Mouse (Mus musculus): Measurements from ENCODE around the gene 1600014C23Rik. TPM values are rescaled to one million over a fixed set of nuclear protein-coding genes. Genes with fewer than 3 reads are reported as not detected.

1600014C23Rik gene
- polyA plus RNA-seq, 1 experiment from 2014 or later = not detected

DNA sequence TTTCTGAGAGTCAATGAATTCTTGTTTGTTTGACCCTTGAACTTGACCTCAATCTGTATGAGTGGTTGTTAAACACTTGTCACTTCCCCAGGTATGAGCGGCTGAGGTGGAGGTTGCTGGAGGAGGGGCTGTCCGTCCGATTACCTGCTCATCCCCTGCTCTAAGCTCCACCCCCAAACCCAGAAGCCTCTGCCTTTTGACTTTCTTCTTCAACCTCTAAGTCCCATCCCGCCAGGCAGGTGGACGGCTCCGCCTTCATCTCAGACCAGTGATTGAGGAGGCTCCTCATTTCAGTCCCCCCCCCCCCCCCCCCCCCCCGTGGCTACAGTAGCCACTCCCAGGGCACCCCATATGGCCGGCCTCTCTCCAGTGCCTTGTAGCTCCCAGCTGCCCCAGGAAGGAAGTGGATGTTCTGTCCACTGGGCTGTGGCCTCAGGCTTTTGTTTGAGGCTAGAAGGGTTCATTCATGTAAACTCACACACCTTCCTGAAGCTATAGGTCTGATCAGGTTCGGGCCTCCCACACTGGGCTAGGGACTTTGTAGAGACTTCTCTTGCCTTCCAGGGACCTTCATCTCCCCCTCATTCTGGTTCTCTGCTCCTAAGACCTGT lies 34.0 kb upstream of the 1600014C23Rik start:
- H3K9me3 ChIP-seq (replicated peaks; ENCODE audit: control insufficient read depth, low read length) = no peaks in the 10 kb centered on the region
- H3K36me3 ChIP-seq (ENCODE audit: control insufficient read depth, insufficient read depth) = no peaks in the 10 kb centered on the region
- peak overlapping the region; percentile 51 for H3K4me2 ChIP-seq (ENCODE audit: low read depth, low read length)
- no peaks in the 10 kb centered on the region for H3K27me3 ChIP-seq (ENCODE audit: control insufficient read depth, insufficient read depth, low read depth, low read length)
- H3K9ac ChIP-seq (ENCODE audit: low read depth, low read length) = peak overlapping the region; percentile 33; the same call in 1 of the 2 replicates
- 0 out of 2 replicates have a peak overlapping the region, but pooled peaks have one; percentile 4 for H3K27ac ChIP-seq (ENCODE audit: low read length)
- H3K4me3 ChIP-seq (ENCODE audit: low read depth, low read length) = peak overlapping the region; percentile 46
- 32% methylated on average over 8 of the region's 9 CpGs for WGBS (ENCODE audit: insufficient replicate concordance)
- peaks cover 18% of the 10 kb centered on the region for H3K4me1 ChIP-seq (ENCODE audit: control insufficient read depth, low read depth, low read length)
- peak; percentile 65 for ATAC-seq (ENCODE audit: low read depth)

DNA sequence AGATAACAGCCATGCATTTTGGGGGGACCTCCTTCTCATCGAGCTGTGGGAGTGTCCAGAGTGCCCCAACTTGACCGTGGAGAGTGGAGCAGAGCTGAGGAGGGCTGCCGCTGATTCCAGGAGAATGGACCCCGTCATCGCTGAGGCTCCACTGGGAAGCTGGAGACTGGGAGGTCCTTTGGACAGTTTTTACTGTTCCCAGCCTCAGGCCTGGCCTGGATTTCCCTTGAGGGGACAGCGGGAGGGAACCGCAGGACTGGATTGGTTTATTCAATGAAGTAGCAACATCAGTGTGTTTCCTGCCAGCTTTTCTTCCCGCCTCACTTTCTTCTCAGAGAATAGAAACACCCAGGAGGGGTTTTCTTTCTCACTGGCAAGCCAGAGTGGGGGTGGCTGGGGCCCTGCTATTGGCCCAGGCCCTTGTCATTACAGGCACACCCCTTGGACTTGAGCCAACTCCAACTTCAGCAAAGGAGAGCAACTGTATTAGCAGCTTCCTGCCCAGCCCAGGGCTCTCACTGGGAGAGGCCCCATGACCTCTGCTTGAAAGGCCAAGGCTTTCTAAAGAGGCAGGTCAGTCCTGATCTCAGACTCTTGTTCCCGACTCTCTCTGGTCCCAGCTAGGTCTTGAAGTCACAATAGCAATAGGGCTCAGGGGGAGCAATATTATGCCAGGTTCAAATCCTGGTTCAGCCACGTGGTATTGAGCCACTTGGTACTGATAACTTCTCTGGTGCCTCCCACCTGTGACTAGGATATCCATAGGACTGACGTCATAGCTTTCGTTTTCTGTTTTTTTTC lies 33.3 kb upstream of the 1600014C23Rik start:
- Histone ChIP-seq H3K27me3 (ENCODE audit: control insufficient read depth, insufficient read depth, low read depth, low read length) (no peaks in the 10 kb centered on the region), H3K9me3 (replicated peaks; ENCODE audit: control insufficient read depth, low read length) (no peaks in the 10 kb centered on the region), H3K27ac (ENCODE audit: low read length) (peak overlapping the region; percentile 75), H3K4me1 (ENCODE audit: control insufficient read depth, low read depth, low read length) (peaks cover 18% of the 10 kb centered on the region), H3K9ac (ENCODE audit: low read depth, low read length) (peak overlapping the region; percentile 33; the same call in 1 of the 2 replicates), H3K4me2 (ENCODE audit: low read depth, low read length) (peak overlapping the region; percentile 51), H3K4me3 (ENCODE audit: low read depth, low read length) (peak overlapping the region; percentile 46), H3K36me3 (ENCODE audit: control insufficient read depth, insufficient read depth) (no peaks in the 10 kb centered on the region)
- peak; percentile 93 for ATAC-seq (ENCODE audit: low read depth)
- WGBS (ENCODE audit: insufficient replicate concordance) = 20% methylated on average over 12 of the region's 12 CpGs

DNA sequence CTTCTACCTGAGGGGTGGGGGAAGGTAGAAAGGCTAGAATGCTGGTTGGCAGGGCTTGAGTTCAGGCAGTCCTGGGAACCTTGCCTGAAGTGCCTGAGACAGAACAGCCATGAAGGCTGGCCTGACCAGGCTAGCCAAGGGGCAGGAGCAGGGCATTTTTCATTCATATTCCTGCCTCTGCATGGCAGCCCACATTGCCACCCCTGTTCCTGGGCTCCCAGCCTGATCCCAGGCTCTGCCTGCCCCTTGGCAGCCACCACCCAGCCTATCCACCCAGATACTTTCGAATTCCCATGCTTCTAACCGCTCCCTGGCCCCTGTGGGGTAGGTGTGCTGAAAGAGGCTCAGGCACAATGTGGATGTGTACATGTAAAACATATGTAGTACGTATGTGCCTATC lies 32.3 kb upstream of the 1600014C23Rik start:
- ATAC-seq (ENCODE audit: low read depth) = no peak
- H3K4me2 ChIP-seq (ENCODE audit: low read depth, low read length) = no peak overlapping the region
- no peak overlapping the region for H3K27ac ChIP-seq (ENCODE audit: low read length)
- H3K4me1 ChIP-seq (ENCODE audit: control insufficient read depth, low read depth, low read length) = peaks cover 18% of the 10 kb centered on the region
- H3K4me3 ChIP-seq (ENCODE audit: low read depth, low read length) = no peak overlapping the region
- WGBS (ENCODE audit: insufficient replicate concordance) = 75% methylated on average over 3 of the region's 3 CpGs
- H3K27me3 ChIP-seq (ENCODE audit: control insufficient read depth, insufficient read depth, low read depth, low read length) = no peaks in the 10 kb centered on the region
- no peaks in the 10 kb centered on the region for H3K36me3 ChIP-seq (ENCODE audit: control insufficient read depth, insufficient read depth)
- no peak overlapping the region for H3K9ac ChIP-seq (ENCODE audit: low read depth, low read length)
- H3K9me3 ChIP-seq (replicated peaks; ENCODE audit: control insufficient read depth, low read length) = no peaks in the 10 kb centered on the region

DNA sequence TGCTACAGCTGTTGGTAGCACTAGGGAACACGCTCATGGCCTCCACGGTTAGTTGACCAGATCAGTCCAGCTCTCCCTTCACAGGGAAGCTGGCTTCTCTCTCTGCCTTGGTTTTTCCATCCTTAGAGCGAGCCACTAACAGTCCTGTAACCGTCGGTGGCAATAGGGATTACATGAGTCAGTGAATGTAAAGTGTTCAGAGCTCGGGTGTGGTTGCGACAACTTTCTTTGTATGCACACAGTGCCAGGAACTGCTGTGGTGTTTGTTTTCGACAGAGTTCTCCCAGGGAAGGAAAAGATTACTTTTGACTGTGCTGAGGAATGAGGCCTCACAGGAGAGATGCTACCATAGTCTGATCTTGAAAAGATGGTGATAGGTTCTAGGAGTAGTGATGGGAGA lies 29.5 kb upstream of the 1600014C23Rik start:
- H3K9ac ChIP-seq (ENCODE audit: low read depth, low read length) = no peak overlapping the region
- peaks cover 18% of the 10 kb centered on the region for H3K4me1 ChIP-seq (ENCODE audit: control insufficient read depth, low read depth, low read length)
- no peak overlapping the region for H3K27ac ChIP-seq (ENCODE audit: low read length)
- no peaks in the 10 kb centered on the region for H3K36me3 ChIP-seq (ENCODE audit: control insufficient read depth, insufficient read depth)
- H3K4me2 ChIP-seq (ENCODE audit: low read depth, low read length) = no peak overlapping the region
- no peak for ATAC-seq (ENCODE audit: low read depth)
- no peak overlapping the region for H3K4me3 ChIP-seq (ENCODE audit: low read depth, low read length)
- 69% methylated on average over 8 of the region's 8 CpGs for WGBS (ENCODE audit: insufficient replicate concordance)
- H3K9me3 ChIP-seq (replicated peaks; ENCODE audit: control insufficient read depth, low read length) = no peaks in the 10 kb centered on the region
- no peaks in the 10 kb centered on the region for H3K27me3 ChIP-seq (ENCODE audit: control insufficient read depth, insufficient read depth, low read depth, low read length)

DNA sequence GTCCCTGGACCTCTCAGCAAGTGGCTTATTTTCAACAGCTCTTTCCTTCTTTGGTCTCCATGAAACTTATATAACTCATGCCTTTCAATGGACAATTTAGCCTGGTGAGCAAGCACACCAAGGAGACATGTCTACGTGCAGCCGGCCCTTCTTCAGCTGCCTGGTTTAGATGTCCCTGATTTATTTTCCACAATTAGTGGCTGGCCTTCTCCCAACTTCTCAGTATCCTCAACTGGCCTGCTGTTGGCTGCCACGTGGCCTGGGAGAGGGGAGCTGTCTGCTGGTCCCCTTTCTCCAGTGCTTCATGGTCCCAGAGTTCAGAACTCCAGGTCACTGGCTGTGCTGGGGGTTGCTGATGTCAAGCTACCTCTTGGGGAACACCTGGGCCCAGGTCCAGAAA lies 28.3 kb upstream of the 1600014C23Rik start:
- H3K4me1 ChIP-seq (ENCODE audit: control insufficient read depth, low read depth, low read length) = peaks cover 6% of the 10 kb centered on the region
- 74% methylated on average over 3 of the region's 3 CpGs for WGBS (ENCODE audit: insufficient replicate concordance)
- no peaks in the 10 kb centered on the region for H3K9me3 ChIP-seq (replicated peaks; ENCODE audit: control insufficient read depth, low read length)
- no peak overlapping the region for H3K27ac ChIP-seq (ENCODE audit: low read length)
- H3K4me3 ChIP-seq (ENCODE audit: low read depth, low read length) = no peak overlapping the region
- ATAC-seq (ENCODE audit: low read depth) = no peak
- no peak overlapping the region for H3K9ac ChIP-seq (ENCODE audit: low read depth, low read length)
- no peaks in the 10 kb centered on the region for H3K36me3 ChIP-seq (ENCODE audit: control insufficient read depth, insufficient read depth)
- no peaks in the 10 kb centered on the region for H3K27me3 ChIP-seq (ENCODE audit: control insufficient read depth, insufficient read depth, low read depth, low read length)
- H3K4me2 ChIP-seq (ENCODE audit: low read depth, low read length) = no peak overlapping the region

DNA sequence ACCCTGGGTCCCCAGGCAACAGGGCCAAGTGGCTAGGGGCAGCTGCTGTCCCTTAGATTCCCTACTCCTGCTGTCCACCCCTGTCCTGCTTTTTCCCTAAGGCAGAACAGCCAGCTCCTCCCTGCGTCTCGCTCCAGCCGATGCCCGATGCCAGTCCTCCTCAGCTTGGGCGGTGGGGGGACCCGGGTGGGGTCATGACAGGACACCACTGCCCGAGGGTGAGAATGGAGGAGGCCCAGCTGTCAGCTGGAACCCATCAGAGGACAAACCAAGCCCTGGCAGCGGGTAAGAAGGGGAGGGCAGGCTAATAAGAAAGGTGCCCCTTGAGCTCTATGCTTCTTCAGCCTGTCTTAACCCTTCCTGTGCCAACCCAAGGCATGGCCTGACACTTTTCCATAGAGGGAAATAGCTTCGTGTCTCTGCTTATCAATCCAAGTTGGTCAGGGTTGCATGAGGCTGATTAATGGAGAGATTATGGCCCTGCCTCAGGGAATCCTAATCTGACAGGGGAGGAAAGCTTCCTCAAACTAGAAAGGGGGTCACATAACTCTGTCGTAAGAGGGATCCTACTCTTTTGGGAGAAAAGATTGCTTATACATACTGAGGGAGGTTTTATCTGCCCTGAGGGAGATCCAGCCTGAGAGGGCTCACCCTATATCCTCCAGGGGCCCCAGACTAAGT lies 27.5 kb upstream of the 1600014C23Rik start:
- H3K9ac ChIP-seq (ENCODE audit: low read depth, low read length) = no peak overlapping the region
- no peaks in the 10 kb centered on the region for H3K36me3 ChIP-seq (ENCODE audit: control insufficient read depth, insufficient read depth)
- no peak overlapping the region for H3K27ac ChIP-seq (ENCODE audit: low read length)
- no peak for ATAC-seq (ENCODE audit: low read depth)
- H3K27me3 ChIP-seq (ENCODE audit: control insufficient read depth, insufficient read depth, low read depth, low read length) = no peaks in the 10 kb centered on the region
- H3K4me1 ChIP-seq (ENCODE audit: control insufficient read depth, low read depth, low read length) = no peaks in the 10 kb centered on the region
- WGBS (ENCODE audit: insufficient replicate concordance) = 59% methylated on average over 10 of the region's 10 CpGs
- no peaks in the 10 kb centered on the region for H3K9me3 ChIP-seq (replicated peaks; ENCODE audit: control insufficient read depth, low read length)
- H3K4me2 ChIP-seq (ENCODE audit: low read depth, low read length) = no peak overlapping the region
- no peak overlapping the region for H3K4me3 ChIP-seq (ENCODE audit: low read depth, low read length)

DNA sequence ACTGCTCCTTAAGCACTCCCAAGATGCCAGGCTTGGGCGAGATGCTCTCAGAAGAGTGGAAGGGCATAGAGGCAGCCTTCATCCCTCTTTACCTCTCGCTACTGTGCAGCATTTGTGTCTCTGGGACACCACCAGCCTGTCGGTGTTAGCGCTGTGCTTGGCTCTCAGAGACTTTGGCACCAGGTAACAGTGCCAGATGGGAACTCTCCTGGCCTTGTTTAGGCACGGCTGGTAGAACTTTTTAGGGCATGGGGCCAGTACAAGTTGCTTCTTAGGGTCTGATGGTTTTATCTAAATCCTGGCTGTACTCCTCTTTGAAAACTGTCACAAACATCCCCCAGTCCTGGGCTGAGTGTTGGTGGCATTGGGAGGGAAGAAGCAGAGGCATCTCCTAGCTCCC lies 26.1 kb upstream of the 1600014C23Rik start:
- no peak for ATAC-seq (ENCODE audit: low read depth)
- Histone ChIP-seq H3K9ac (ENCODE audit: low read depth, low read length) (no peak overlapping the region), H3K27me3 (ENCODE audit: control insufficient read depth, insufficient read depth, low read depth, low read length) (no peaks in the 10 kb centered on the region), H3K9me3 (replicated peaks; ENCODE audit: control insufficient read depth, low read length) (no peaks in the 10 kb centered on the region), H3K4me3 (ENCODE audit: low read depth, low read length) (no peak overlapping the region), H3K4me1 (ENCODE audit: control insufficient read depth, low read depth, low read length) (no peaks in the 10 kb centered on the region), H3K27ac (ENCODE audit: low read length) (no peak overlapping the region), H3K4me2 (ENCODE audit: low read depth, low read length) (no peak overlapping the region), H3K36me3 (ENCODE audit: control insufficient read depth, insufficient read depth) (no peaks in the 10 kb centered on the region)
- 71% methylated on average over 5 of the region's 5 CpGs for whole genome bisulfite sequencing (ENCODE audit: insufficient replicate concordance)

DNA sequence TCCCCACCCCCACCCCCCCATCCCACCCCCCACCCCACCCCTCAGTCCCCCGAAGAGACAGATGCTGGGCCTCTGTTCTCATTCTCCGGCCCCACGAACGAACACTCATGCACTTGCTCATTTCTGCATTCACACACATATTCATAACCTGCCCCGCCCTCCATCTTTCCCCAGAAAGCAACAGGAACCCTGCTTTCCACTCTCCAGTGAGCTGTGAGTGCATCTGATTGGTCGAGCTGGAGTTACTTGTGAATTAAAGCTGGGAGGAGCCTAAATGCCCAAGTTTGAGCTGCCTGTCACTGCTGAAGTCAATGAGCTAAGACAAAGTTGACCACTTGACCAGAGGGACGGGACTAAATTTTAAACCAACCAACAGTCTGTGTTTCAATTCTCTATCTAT lies 25.2 kb upstream of the 1600014C23Rik start:
- Histone ChIP-seq H3K9ac (ENCODE audit: low read depth, low read length) (no peak overlapping the region), H3K9me3 (replicated peaks; ENCODE audit: control insufficient read depth, low read length) (no peaks in the 10 kb centered on the region), H3K36me3 (ENCODE audit: control insufficient read depth, insufficient read depth) (no peaks in the 10 kb centered on the region), H3K27ac (ENCODE audit: low read length) (no peak overlapping the region), H3K4me2 (ENCODE audit: low read depth, low read length) (no peak overlapping the region), H3K4me3 (ENCODE audit: low read depth, low read length) (no peak overlapping the region), H3K4me1 (ENCODE audit: control insufficient read depth, low read depth, low read length) (no peaks in the 10 kb centered on the region), H3K27me3 (ENCODE audit: control insufficient read depth, insufficient read depth, low read depth, low read length) (no peaks in the 10 kb centered on the region)
- ATAC-seq (ENCODE audit: low read depth) = no peak
- 57% methylated on average over 7 of the region's 7 CpGs for WGBS (ENCODE audit: insufficient replicate concordance)

DNA sequence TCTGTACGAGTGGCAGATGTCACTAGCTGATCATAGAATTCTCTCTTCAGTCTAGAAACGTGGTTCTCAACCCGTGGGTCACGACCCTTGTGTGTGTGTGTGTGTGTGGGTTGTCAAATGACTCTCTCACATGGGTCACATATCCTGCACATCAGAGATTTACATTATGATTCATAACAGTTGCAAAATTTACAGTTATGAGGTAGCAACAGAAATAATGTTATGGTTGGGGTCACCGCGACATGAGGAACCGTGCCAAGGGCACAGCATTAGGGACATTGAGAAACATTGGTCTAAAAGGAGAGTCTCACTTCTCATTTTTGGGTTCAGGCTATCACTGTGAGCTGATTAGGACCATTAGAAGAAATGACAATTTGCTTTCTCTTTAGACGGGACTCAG lies 24.3 kb upstream of the 1600014C23Rik start:
- WGBS (ENCODE audit: insufficient replicate concordance) = 52% methylated on average over 8 of the region's 8 CpGs
- H3K9ac ChIP-seq (ENCODE audit: low read depth, low read length) = no peak overlapping the region
- H3K4me3 ChIP-seq (ENCODE audit: low read depth, low read length) = no peak overlapping the region
- no peaks in the 10 kb centered on the region for H3K36me3 ChIP-seq (ENCODE audit: control insufficient read depth, insufficient read depth)
- no peaks in the 10 kb centered on the region for H3K27me3 ChIP-seq (ENCODE audit: control insufficient read depth, insufficient read depth, low read depth, low read length)
- H3K4me1 ChIP-seq (ENCODE audit: control insufficient read depth, low read depth, low read length) = no peaks in the 10 kb centered on the region
- no peak for ATAC-seq (ENCODE audit: low read depth)
- no peak overlapping the region for H3K27ac ChIP-seq (ENCODE audit: low read length)
- no peaks in the 10 kb centered on the region for H3K9me3 ChIP-seq (replicated peaks; ENCODE audit: control insufficient read depth, low read length)
- no peak overlapping the region for H3K4me2 ChIP-seq (ENCODE audit: low read depth, low read length)

Measured in liver, embryonic 16.5 days (tissue).